Mouse (Mus musculus) ES-Bruce4 (cell line): Measurements from ENCODE around the gene Kcnh2. TPM values are rescaled to one million over a fixed set of nuclear protein-coding genes. Genes with fewer than 3 reads are reported as not detected.

ENCODE experiments used
- H3K27ac ChIP-seq: 2 replicates; pipeline ENCODE4 v1.5.1; 2012; ENCODE audit warnings: low read length, inconsistent platforms; ENCODE audit not compliant: insufficient read depth
- H3K27me3 ChIP-seq: 2 replicates; pipeline ENCODE4 v1.6.1; 2012; ENCODE audit warnings: mild to moderate bottlenecking, low read length, inconsistent platforms; ENCODE audit not compliant: control insufficient read depth, poor library complexity, insufficient read depth, severe bottlenecking
- H3K36me3 ChIP-seq: 2 replicates; pipeline ENCODE4 v1.6.1; 2012; ENCODE audit warnings: inconsistent platforms, mild to moderate bottlenecking, low read length, moderate library complexity; ENCODE audit not compliant: control insufficient read depth, poor library complexity, insufficient read depth, severe bottlenecking
- H3K4me1 ChIP-seq: one replicate; pipeline ENCODE4 v1.8.1; 2011; ENCODE audit warnings: low read length; ENCODE audit not compliant: control insufficient read depth, insufficient read depth
- H3K4me3 ChIP-seq: 2 replicates; pipeline ENCODE4 v1.5.1; 2011; ENCODE audit warnings: low read depth, mild to moderate bottlenecking, low read length
- H3K9ac ChIP-seq: 2 replicates; pipeline ENCODE4 v1.6.1; 2012; ENCODE audit warnings: low read depth, mild to moderate bottlenecking, inconsistent platforms; ENCODE audit not compliant: poor library complexity, severe bottlenecking
- H3K9me3 ChIP-seq: replicated peaks from 2 replicates; pipeline ENCODE4 v1.6.1; 2012; ENCODE audit warnings: mild to moderate bottlenecking, low read length, inconsistent platforms; ENCODE audit not compliant: control insufficient read depth, poor library complexity, insufficient read depth, severe bottlenecking
- CTCF ChIP-seq: IDR thresholded peaks from one replicate; pipeline ENCODE4 v1.8.1; 2011; ENCODE audit warnings: low read depth, low read length
- EP300 ChIP-seq: IDR thresholded peaks from 2 replicates; pipeline ENCODE4 v1.6.1; 2011; ENCODE audit warnings: low read depth, low read length; ENCODE audit not compliant: insufficient read depth
- POLR2A ChIP-seq: IDR thresholded peaks from one replicate; pipeline ENCODE4 v1.8.1; 2011; ENCODE audit warnings: low read length; ENCODE audit not compliant: insufficient read depth
- polyA plus RNA-seq: library from polyadenylated mRNA; stranded (reverse); fragments of >200 nt; gene quantifications from 2 replicates; pipeline ENCODE4 v1.2.4, GENCODE M21; 2011; ENCODE audit warnings: low read depth; ENCODE audit not compliant: missing spikeins, insufficient read depth, insufficient read length

Gene Kcnh2
- polyA plus RNA-seq, 1 experiment: 3.3 TPM

DNA sequence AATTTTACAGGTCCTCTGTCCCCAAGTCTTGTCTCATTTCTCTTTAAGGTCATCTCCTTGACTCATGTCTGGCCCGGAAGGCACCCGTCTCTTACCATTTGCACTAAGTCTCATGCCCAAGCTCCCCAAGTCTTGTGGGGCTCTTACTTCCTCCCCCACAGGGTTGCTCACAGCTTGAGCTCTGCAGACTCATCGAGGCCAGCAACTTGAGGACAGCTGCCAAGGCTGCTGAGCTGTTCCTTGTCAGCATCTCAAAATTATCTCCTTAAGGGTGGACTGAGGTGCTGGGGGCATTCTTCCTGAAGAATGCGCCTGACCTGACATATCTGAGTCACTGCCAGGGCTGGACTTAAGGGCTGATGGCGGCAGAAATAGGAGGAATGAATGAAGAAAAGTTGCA is 68.2 kb downstream of the Kcnh2 start:
- no peaks in the 10 kb centered on the region for H3K36me3 ChIP-seq
- H3K9ac ChIP-seq: no peak overlapping the region
- H3K27ac ChIP-seq: no peak overlapping the region
- H3K27me3 ChIP-seq: no peaks in the 10 kb centered on the region
- no peak overlapping the region for H3K4me3 ChIP-seq
- H3K9me3 ChIP-seq: no peaks in the 10 kb centered on the region
- H3K4me1 ChIP-seq: no peaks in the 10 kb centered on the region
- TF ChIP-seq CTCF (no peak), POLR2A (no peak), EP300 (no peak)

DNA sequence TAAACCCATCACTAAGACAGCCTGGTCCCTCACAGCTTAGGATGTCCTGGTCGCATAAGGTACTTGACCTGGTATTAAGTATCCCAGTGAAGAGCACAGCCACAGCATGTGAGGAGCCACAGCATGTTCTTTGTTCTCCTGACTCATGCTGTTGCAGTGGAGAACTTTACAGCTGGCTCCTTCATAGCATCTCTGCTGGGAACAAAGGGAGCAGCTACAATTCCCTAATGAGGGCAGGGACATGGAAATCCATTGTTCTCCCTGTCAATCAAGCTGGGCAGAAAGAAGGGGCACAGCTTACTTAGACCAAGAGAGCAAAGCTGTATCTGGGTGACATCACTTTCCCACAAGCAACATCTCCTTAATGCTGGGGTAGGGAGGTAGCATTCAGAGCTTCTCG is 70.9 kb downstream of the Kcnh2 start:
- Histone ChIP-seq H3K27ac (no peak overlapping the region), H3K4me1 (no peaks in the 10 kb centered on the region), H3K4me3 (no peak overlapping the region), H3K9me3 (no peaks in the 10 kb centered on the region), H3K36me3 (no peaks in the 10 kb centered on the region), H3K27me3 (no peaks in the 10 kb centered on the region), H3K9ac (no peak overlapping the region)
- TF ChIP-seq EP300 (no peak), POLR2A (no peak), CTCF (no peak)

DNA sequence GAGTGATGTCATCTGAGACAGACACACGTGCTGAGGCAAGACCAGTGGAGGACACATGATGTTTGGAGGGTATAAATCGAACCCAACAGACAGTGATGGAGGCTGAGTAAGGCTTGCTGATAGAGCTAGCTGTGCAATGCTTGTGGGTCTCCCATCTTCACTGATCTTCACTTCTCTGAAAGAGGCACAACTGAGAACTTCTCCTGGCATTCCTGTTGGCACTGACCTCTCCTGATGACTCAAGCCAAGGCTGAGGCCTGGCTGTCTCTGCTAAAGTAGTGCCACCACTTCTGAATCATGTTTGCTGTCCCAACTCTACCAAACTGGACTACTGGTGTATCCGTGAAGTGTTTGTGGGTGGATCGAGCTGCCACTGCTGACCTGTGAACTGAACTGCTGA is 71.9 kb downstream of the Kcnh2 start:
- TF ChIP-seq CTCF (no peak), POLR2A (no peak), EP300 (no peak)
- Histone ChIP-seq H3K36me3 (no peaks in the 10 kb centered on the region), H3K4me1 (no peaks in the 10 kb centered on the region), H3K9me3 (no peaks in the 10 kb centered on the region), H3K4me3 (no peak overlapping the region), H3K9ac (no peak overlapping the region), H3K27ac (no peak overlapping the region), H3K27me3 (no peaks in the 10 kb centered on the region)

DNA sequence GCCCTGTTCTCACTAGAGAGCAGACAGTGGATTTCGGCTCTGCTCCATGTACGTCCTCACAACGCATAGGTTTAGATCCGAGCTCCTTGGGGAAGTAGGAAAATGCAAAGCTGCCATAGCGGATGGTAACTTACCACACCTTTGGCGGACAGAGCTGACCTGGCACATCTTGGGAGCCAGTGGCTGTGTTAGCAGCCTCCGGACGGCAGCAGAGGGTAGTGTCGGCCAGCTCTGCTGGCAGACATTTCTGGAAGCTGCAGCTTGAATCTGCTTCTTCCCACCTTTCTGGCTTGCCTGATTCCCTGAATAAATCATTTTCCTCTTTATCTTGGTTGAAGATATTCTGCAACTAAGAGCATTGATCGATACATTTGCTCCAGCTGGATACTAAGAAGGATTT is 73.2 kb downstream of the Kcnh2 start:
- H3K4me1 ChIP-seq: no peaks in the 10 kb centered on the region
- H3K36me3 ChIP-seq: no peaks in the 10 kb centered on the region
- no peak overlapping the region for H3K4me3 ChIP-seq
- TF ChIP-seq POLR2A (no peak), CTCF (no peak), EP300 (no peak)
- no peaks in the 10 kb centered on the region for H3K9me3 ChIP-seq
- no peak overlapping the region for H3K27ac ChIP-seq
- H3K27me3 ChIP-seq: no peaks in the 10 kb centered on the region
- H3K9ac ChIP-seq: no peak overlapping the region

DNA sequence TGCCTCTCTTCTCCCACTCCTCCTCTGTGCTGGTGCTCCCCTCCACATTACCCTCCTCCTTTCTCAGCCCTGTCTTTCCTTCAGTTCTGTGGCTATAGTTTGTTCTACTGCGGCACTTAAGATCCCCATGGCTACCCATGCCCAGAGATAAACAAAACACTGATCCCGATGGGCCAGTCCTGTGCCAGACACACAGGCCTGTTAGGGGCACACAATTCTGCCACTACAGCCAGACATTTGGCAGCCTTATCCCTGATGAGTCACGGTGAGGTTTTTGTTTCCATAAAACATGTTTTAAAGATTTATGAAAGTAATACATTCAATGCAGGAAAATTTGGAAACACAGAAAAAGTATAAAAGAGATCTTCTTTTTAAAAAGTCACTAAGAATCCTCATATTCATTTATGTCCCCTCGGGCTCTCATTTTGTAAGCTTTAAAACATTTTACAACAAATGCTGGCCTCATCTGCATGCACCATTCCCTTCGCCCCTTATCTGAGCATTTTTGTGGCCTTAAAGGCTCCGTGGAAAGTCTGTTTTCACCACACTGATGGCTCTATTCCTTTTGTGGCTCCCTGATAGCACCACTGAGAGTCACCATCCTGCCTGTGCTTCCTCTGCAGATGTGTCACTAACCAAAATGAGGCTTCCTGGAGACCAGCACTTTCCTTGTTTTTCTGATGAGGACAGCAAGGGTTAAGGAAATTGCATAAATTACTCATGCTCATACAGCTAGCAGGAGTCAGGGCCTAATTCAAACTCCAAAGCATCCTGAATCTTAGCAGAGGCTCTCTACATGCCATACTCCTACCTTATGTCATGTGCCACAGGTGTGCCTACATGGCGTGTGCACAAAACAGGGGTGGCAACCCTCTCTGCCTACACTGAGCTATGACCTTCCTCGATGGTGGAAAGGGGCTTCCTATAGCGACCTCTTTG is 77.5 kb downstream of the Kcnh2 start:
- Histone ChIP-seq H3K27ac (no peak overlapping the region), H3K4me3 (no peak overlapping the region), H3K4me1 (no peaks in the 10 kb centered on the region), H3K36me3 (no peaks in the 10 kb centered on the region), H3K27me3 (no peaks in the 10 kb centered on the region), H3K9me3 (no peaks in the 10 kb centered on the region), H3K9ac (no peak overlapping the region)
- no peak for TF ChIP-seq POLR2A
- no peak for TF ChIP-seq EP300

DNA sequence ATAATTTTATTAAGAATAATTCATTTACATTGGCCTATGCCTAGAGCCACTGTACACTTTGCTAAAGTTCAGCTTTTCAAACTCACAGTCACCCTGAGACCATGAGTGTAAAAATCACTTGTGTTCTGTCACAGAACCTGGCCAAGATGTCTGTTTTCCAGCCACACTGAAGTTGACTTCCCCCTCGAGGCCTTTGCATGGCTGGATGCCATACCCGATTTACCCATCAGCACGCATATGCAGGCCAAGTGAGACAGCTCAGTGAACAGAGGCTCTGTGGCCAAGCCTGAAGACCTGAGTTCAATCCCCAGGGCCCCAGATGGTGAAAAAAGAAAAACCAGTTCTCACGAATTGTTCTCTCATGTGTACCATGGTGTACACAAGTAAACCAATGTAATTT is 80.5 kb downstream of the Kcnh2 start:
- Histone ChIP-seq H3K9me3 (no peaks in the 10 kb centered on the region), H3K27ac (no peak overlapping the region), H3K36me3 (no peaks in the 10 kb centered on the region), H3K4me3 (no peak overlapping the region), H3K4me1 (no peaks in the 10 kb centered on the region), H3K9ac (no peak overlapping the region), H3K27me3 (no peaks in the 10 kb centered on the region)
- TF ChIP-seq CTCF (no peak), EP300 (no peak)

Other genes starting within 250 kb of the Kcnh2 start
- gene Nupl2, start 186.6 kb downstream of the Kcnh2 start, polyA plus RNA-seq: 18.1 and 19.3 TPM in 2 replicates
- gene Nos3, start 13.2 kb upstream of the Kcnh2 start, polyA plus RNA-seq: 1.1 and 1.2 TPM in 2 replicates
- 10.3 and 10.6 TPM in 2 replicates for gene Atg9b, start 40.5 kb upstream of the Kcnh2 start, polyA plus RNA-seq
- 28.8 and 29.6 TPM in 2 replicates for gene Abcb8, start 42.1 kb upstream of the Kcnh2 start, polyA plus RNA-seq
- gene Asic3, start 61.8 kb upstream of the Kcnh2 start, polyA plus RNA-seq: 0.88 TPM in 1 of 2 replicates, not detected in the other
- gene Cdk5, start 71.9 kb upstream of the Kcnh2 start, polyA plus RNA-seq: 30.9 and 34.0 TPM in 2 replicates
- gene Slc4a2, start 72.2 kb upstream of the Kcnh2 start, polyA plus RNA-seq: 11.3 and 12.6 TPM in 2 replicates
- gene Fastk, start 93.7 kb upstream of the Kcnh2 start, polyA plus RNA-seq: 51.6 and 59.8 TPM in 2 replicates
- gene Tmub1, start 96.2 kb upstream of the Kcnh2 start, polyA plus RNA-seq: 4.8 and 7.7 TPM in 2 replicates
- 76.8 and 79.9 TPM in 2 replicates for gene Agap3, start 100.6 kb upstream of the Kcnh2 start, polyA plus RNA-seq
- 0.20 TPM in 1 of 2 replicates, not detected in the other for gene Gbx1, start 175.6 kb upstream of the Kcnh2 start, polyA plus RNA-seq
- gene Asb10, start 189.4 kb upstream of the Kcnh2 start, polyA plus RNA-seq: not detected in 2 replicates
- gene 4931409K22Rik, start 205.2 kb upstream of the Kcnh2 start, polyA plus RNA-seq: not detected in 2 replicates
- gene Abcf2, start 225.9 kb upstream of the Kcnh2 start, polyA plus RNA-seq: 113 and 120 TPM in 2 replicates
- 5.7 and 8.3 TPM in 2 replicates for gene Chpf2, start 235.1 kb upstream of the Kcnh2 start, polyA plus RNA-seq